Mouse (Mus musculus) liver, postnatal 0 days (tissue): ENCODE measurements at regions not wholly inside any gene's neighbourhood (a gene's known extent, or its start where the extent isn't known, plus 50 kb on each side); places are given as distances from the start of the nearest gene placed in this dataset.

Experiments used
- CTCF ChIP-seq: sonication (generic); IDR thresholded peaks from 2 replicates; pipeline ENCODE4 v1.5.1; 2016; ENCODE audit warnings: antibody characterized with exemption, low read depth
- EP300 ChIP-seq: IDR thresholded peaks from 2 replicates; pipeline ENCODE4 v1.6.1; 2016; ENCODE audit warnings: antibody characterized with exemption, low read depth, mild to moderate bottlenecking

DNA sequence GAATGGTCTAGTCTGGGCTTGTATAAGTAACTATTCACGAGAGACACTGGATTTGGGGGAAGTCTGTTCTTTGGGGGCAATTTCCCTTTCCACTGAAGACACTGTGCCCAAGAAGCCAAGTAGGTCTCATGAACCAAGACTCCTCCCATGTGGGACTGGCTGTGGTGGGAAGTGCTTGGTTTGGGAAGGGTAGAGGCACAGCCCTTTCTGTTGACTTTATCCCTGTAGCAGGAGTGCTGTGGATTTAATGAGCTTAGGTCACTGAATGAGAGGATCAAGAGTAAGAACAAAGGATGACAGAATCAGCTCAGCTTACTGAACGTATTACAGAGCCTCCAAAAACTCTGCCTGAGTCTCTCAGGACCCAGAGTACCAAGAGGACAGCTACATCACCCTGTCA lies 124.2 kb downstream of the Lrrc30 start:
- TF ChIP-seq CTCF: no peak
- TF ChIP-seq EP300: no peak
